Mouse (Mus musculus) embryonic facial prominence, embryonic 12.5 days (tissue): ENCODE measurements around the gene Klhl1. TPM values are rescaled to one million over a fixed set of nuclear protein-coding genes. Genes with fewer than 3 reads are reported as not detected.

ENCODE experiments used
- ATAC-seq: fragments of 200-750 bp; cut with Nextera tagmentation; 2 replicates; pipeline ENCODE4 v1.8.0; 2017; ENCODE audit not compliant: insufficient number of reproducible peaks, insufficient read depth, low FRiP score, low TSS enrichment
- H3K27ac ChIP-seq: fragments of 300-500 bp; sonication (generic); 2 replicates; pipeline ENCODE4 v1.5.1; 2016; ENCODE audit warnings: mild to moderate bottlenecking
- H3K27me3 ChIP-seq: fragments of 300-500 bp; sonication (generic); 2 replicates; pipeline ENCODE4 v1.6.1; 2016; ENCODE audit warnings: mild to moderate bottlenecking, moderate library complexity
- H3K36me3 ChIP-seq: fragments of 300-500 bp; sonication (generic); 2 replicates; pipeline ENCODE4 v1.6.1; 2016; ENCODE audit warnings: mild to moderate bottlenecking
- H3K4me1 ChIP-seq: fragments of 300-500 bp; sonication (generic); 2 replicates; pipeline ENCODE4 v1.6.1; 2016
- H3K4me2 ChIP-seq: fragments of 300-500 bp; sonication (generic); replicated peaks from 2 replicates; pipeline ENCODE4 v1.6.1; 2016; ENCODE audit warnings: mild to moderate bottlenecking, moderate library complexity
- H3K4me3 ChIP-seq: fragments of 300-500 bp; sonication (generic); 2 replicates; pipeline ENCODE4 v1.5.1; 2016; ENCODE audit warnings: mild to moderate bottlenecking
- H3K9ac ChIP-seq: fragments of 300-500 bp; sonication (generic); 2 replicates; pipeline ENCODE4 v1.6.1; 2016; ENCODE audit warnings: mild to moderate bottlenecking, moderate library complexity
- H3K9me3 ChIP-seq: fragments of 300-500 bp; sonication (generic); 2 replicates; pipeline ENCODE4 v1.6.1; 2016; ENCODE audit warnings: mild to moderate bottlenecking, moderate library complexity
- WGBS: fragments of 180-500 bp; shearing (Covaris S2); methylation state at CpG from one replicate; pipeline ENCODE4 v1.1.7; 2016; 5-methylcytosine and 5-hydroxymethylcytosine counted together
- polyA plus RNA-seq: library from polyadenylated mRNA; unstranded; fragments of >200 nt; fragmentation: Nextera tagmentation; extraction: Ambion mirVana; gene quantifications from 2 replicates; pipeline ENCODE4 v1.2.1, GENCODE M21; 2016

Klhl1 gene
- polyA plus RNA-seq = 0.19 and 0.20 TPM in 2 replicates

DNA sequence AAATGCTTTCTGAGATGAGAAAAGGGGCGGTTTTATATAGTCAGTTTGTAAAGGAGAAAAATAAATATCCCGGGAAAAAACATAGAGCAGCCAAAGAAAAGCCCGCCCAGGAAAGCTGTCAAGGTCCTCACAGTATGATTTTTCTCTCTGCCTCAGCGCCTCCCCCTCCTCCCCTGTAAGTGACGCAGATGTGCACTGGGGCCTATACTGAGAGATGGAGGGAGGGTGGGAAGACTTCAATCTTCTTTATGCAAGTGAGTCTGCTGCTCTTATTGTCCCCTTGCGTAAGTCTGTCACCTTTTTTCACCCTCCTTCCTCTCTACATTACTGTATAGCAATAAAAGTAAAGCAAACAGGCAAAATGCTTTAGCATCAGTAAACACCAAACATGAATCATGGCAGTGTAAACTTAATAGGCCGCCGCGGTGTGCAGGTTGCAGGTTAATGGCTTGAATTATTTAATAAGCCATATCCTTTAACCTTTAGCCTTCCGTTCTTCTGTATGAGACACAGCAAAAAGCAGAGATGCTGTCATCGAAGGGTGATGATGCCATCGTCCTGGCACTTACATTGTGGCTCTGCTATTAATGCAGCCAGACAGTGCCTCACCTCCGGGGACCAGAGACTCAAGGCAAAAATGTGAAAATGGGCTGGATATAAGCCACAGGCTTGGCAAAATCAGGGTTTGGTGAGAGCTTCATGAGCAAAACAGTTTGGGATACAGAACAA, at the start of gene Klhl1:
Gene Klhl1, minus strand, starts transcription at position 149 of the 729 bp plus-strand sequence.
- Histone ChIP-seq H3K4me2 (peak within 1 kb of the TSS; percentile 83), H3K27ac (no peak within 1 kb of the TSS), H3K4me3 (peak within 1 kb of the TSS; percentile 37), H3K4me1 (no peaks in the 10 kb centered on the region), H3K9ac (peak within 1 kb of the TSS; percentile 22), H3K27me3 (peaks cover 27% of the 10 kb centered on the region), H3K36me3 (no peaks in the 10 kb centered on the region), H3K9me3 (no peaks in the 10 kb centered on the region)
- 46% methylated on average over 13 of the region's 13 CpGs for WGBS
- ATAC-seq = 0 out of 2 replicates have a peak, but pooled peaks have one; percentile 72

- Histone ChIP-seq H3K9ac (no peak overlapping the region), H3K36me3 (no peaks in the 10 kb centered on the region), H3K4me3 (no peak overlapping the region), H3K4me1 (no peaks in the 10 kb centered on the region), H3K4me2 (no peak overlapping the region), H3K27me3 (no peaks in the 10 kb centered on the region), H3K9me3 (no peaks in the 10 kb centered on the region), H3K27ac (no peak overlapping the region)
- WGBS = 79% methylated on average over 2 of the region's 2 CpGs
- no peak for ATAC-seq
These were observed 34.8 kb upstream of the Klhl1 start for GRCm38 (mm10) chr14:96553668-96554067.

GRCm38 (mm10) chr14:96518151-96518953, 550 bp downstream of the Klhl1 start:
- peak overlapping the region; percentile 37 for H3K4me3 ChIP-seq
- no peaks in the 10 kb centered on the region for H3K9me3 ChIP-seq
- H3K4me1 ChIP-seq = no peaks in the 10 kb centered on the region
- peaks cover 27% of the 10 kb centered on the region for H3K27me3 ChIP-seq
- H3K9ac ChIP-seq = peak overlapping the region; percentile 22
- H3K36me3 ChIP-seq = no peaks in the 10 kb centered on the region
- peak; percentile 69; the same call in 1 of the 2 replicates for ATAC-seq
- peak overlapping the region; percentile 83 for H3K4me2 ChIP-seq
- no peak overlapping the region for H3K27ac ChIP-seq
- under 1% methylated on average over 35 of the region's 35 CpGs for WGBS

- ATAC-seq = 0 out of 2 replicates have a peak, but pooled peaks have one; percentile 15
- Histone ChIP-seq H3K27ac (no peak overlapping the region), H3K9me3 (no peaks in the 10 kb centered on the region), H3K4me1 (no peaks in the 10 kb centered on the region), H3K36me3 (no peaks in the 10 kb centered on the region), H3K9ac (peak overlapping the region; percentile 15; the same call in 1 of the 2 replicates), H3K27me3 (peaks cover 27% of the 10 kb centered on the region), H3K4me2 (peak overlapping the region; percentile 83), H3K4me3 (peak overlapping the region; percentile 37)
- 7% methylated on average over 9 of the region's 9 CpGs for WGBS
These were observed 1.2 kb downstream of the Klhl1 start for GRCm38 (mm10) chr14:96517727-96518126.

DNA sequence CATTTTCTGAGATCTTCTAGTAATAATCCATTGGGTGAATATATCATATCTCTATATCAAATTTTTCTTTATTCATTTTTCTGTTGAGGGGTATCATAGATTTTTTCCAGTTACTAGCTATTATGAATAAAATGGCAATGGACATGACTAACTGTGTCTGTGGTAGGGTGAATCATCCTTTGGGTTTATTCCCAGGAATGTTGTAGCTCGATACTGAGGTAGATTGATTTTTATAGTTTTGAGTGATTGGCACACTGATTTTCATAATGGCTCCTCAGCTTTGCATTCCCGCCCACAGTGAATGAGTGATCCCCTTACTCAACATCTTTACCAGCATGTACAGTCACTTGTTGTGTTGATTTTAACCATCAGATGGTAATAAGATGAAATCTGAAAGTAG, 19.0 kb downstream of the Klhl1 start:
- H3K9ac ChIP-seq = no peak overlapping the region
- H3K9me3 ChIP-seq = no peaks in the 10 kb centered on the region
- no peaks in the 10 kb centered on the region for H3K4me1 ChIP-seq
- no peak for ATAC-seq
- H3K27me3 ChIP-seq = no peaks in the 10 kb centered on the region
- H3K4me3 ChIP-seq = no peak overlapping the region
- WGBS = 83% methylated on average over 2 of the region's 2 CpGs
- H3K27ac ChIP-seq = no peak overlapping the region
- no peak overlapping the region for H3K4me2 ChIP-seq
- H3K36me3 ChIP-seq = no peaks in the 10 kb centered on the region

DNA sequence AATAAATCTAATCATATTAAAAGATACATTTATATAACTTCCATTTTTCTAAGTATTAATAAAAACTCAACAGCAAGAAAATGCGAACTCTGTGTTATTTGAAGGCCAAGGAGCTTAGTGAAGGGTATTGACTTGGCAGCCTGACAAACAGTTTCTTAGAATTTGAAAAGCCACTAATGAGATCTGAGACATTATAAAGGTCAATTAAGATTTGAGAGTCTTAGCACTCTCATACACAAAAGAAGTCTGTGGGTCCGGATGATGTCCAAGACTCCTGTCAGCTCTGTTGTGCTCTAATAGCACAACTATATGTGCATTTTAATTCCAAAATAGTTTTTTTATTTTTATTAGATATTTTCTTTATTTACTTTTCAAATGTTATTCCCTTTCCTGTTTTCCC, 47.1 kb downstream of the Klhl1 start:
- Histone ChIP-seq H3K27ac (no peak overlapping the region), H3K27me3 (no peaks in the 10 kb centered on the region), H3K4me2 (no peak overlapping the region), H3K4me3 (no peak overlapping the region), H3K9ac (no peak overlapping the region), H3K36me3 (no peaks in the 10 kb centered on the region), H3K9me3 (no peaks in the 10 kb centered on the region), H3K4me1 (no peaks in the 10 kb centered on the region)
- 86% methylated on average over 2 of the region's 2 CpGs for WGBS
- ATAC-seq = no peak

- no peak overlapping the region for H3K27ac ChIP-seq
- no peaks in the 10 kb centered on the region for H3K4me1 ChIP-seq
- no peaks in the 10 kb centered on the region for H3K9me3 ChIP-seq
- ATAC-seq = no peak
- H3K4me2 ChIP-seq = no peak overlapping the region
- H3K4me3 ChIP-seq = no peak overlapping the region
- no peak overlapping the region for H3K9ac ChIP-seq
- no peaks in the 10 kb centered on the region for H3K36me3 ChIP-seq
- H3K27me3 ChIP-seq = no peaks in the 10 kb centered on the region
These were observed 47.6 kb downstream of the Klhl1 start for GRCm38 (mm10) chr14:96471336-96471735.

GRCm38 (mm10) chr14:96461756-96462155, 57.1 kb downstream of the Klhl1 start:
- Histone ChIP-seq H3K27me3 (no peaks in the 10 kb centered on the region), H3K27ac (no peak overlapping the region), H3K9ac (no peak overlapping the region), H3K4me1 (no peaks in the 10 kb centered on the region), H3K9me3 (no peaks in the 10 kb centered on the region), H3K36me3 (no peaks in the 10 kb centered on the region), H3K4me3 (no peak overlapping the region), H3K4me2 (no peak overlapping the region)
- no peak for ATAC-seq
- WGBS = 84% methylated on average over 2 of the region's 2 CpGs

DNA sequence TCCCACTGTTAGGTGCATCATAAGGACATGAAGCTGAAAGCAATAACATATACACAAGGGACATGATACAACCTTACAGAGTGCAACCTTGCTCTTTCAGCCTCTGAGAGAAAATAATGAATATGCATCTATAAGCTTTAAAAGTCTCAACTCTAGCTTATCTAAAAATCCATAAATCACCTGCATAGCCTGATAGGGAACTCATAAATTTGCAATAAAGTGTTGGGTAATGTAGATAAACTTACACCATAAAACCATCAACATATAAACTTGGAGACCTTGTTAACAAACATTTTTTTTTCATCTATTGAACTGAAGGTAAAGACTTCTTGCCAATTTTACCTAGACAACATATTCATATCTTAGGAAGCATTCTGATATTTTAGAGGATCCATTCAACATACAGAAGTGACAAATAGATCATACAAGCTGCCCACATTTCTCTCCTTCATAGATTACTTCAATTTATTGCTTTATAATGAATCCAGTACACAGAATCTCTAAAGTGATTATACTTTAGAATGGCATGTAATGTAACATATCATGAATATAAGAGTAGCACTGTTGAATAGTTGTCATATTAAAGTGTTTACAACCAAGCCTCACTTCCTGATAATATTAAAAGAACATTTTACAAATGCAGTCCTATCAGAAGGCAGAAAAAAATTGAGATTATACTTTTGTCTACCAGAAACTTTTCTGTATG, 126.7 kb downstream of the Klhl1 start:
- H3K36me3 ChIP-seq = no peaks in the 10 kb centered on the region
- no peaks in the 10 kb centered on the region for H3K27me3 ChIP-seq
- no peak for ATAC-seq
- no peak overlapping the region for H3K9ac ChIP-seq
- no peaks in the 10 kb centered on the region for H3K9me3 ChIP-seq
- H3K4me3 ChIP-seq = no peak overlapping the region
- no peak overlapping the region for H3K27ac ChIP-seq
- no peaks in the 10 kb centered on the region for H3K4me1 ChIP-seq
- H3K4me2 ChIP-seq = no peak overlapping the region

DNA sequence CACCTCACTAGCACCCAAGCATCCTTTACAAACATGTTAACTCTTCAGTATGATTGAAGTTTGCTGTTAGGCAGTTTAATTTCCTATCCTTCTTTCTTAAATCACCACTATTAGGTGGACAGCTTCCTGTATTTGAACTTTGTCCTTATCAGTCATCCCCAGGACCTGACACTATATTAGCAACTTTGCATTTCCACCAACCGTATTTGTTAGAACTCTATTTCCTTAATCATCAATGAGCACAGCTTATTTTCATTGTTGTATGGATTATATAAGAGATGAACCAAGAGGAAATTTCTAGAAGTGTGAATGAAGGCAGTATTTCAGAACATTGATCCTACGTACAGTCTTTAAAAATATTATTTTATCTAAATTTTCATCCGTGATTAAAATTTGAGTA, 156.2 kb downstream of the Klhl1 start:
- 87% methylated on average over 3 of the region's 3 CpGs for WGBS
- H3K4me1 ChIP-seq = no peaks in the 10 kb centered on the region
- H3K9ac ChIP-seq = no peak overlapping the region
- no peaks in the 10 kb centered on the region for H3K36me3 ChIP-seq
- no peak overlapping the region for H3K4me2 ChIP-seq
- H3K9me3 ChIP-seq = no peaks in the 10 kb centered on the region
- H3K27me3 ChIP-seq = no peaks in the 10 kb centered on the region
- no peak for ATAC-seq
- H3K4me3 ChIP-seq = no peak overlapping the region
- no peak overlapping the region for H3K27ac ChIP-seq

DNA sequence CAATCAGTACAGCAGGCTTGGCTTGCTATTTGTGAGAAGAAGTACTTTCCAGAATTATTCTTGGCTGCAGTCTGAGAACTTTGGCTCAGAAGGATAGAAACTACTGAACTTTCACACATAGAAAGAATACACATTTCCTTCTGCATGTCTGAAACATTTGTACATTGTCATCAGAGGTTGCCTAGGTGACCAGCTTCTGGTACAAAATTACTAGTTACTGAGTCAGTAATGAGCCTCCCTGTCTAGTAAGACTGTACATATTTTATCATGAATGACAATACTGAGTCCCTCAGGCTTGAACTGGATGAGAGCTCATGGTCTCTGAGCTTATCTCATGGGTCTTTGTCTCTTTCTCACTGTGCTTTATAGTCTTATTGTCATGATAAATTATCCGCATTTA, 170.7 kb downstream of the Klhl1 start:
- WGBS = 95% methylated on average over 1 of the region's 1 CpGs
- no peak overlapping the region for H3K4me2 ChIP-seq
- H3K27me3 ChIP-seq = no peaks in the 10 kb centered on the region
- no peak overlapping the region for H3K4me3 ChIP-seq
- H3K4me1 ChIP-seq = no peaks in the 10 kb centered on the region
- H3K36me3 ChIP-seq = no peaks in the 10 kb centered on the region
- ATAC-seq = no peak
- H3K27ac ChIP-seq = no peak overlapping the region
- no peaks in the 10 kb centered on the region for H3K9me3 ChIP-seq
- H3K9ac ChIP-seq = no peak overlapping the region
